Mouse (Mus musculus): Measurements from ENCODE around the gene Zfx. TPM values are rescaled to one million over a fixed set of nuclear protein-coding genes. Genes with fewer than 3 reads are reported as not detected.
A peak's percentile ranks its signal among the peaks of the same experiment; 100 is the strongest.

Gene Zfx
- 10 to 100 TPM; 37.2 to 37.6 TPM for total RNA-seq (2021)
- long read RNA-seq, experiment 1, full-length matches to known transcripts, result 5 of 8 reads
- long read RNA-seq, experiment 1, partial matches to known transcripts, result 0 of 8 reads
- long read RNA-seq, experiment 1, other reads (novel, unspliced or antisense), result 3 of 8 reads
- long read RNA-seq, experiment 2, full-length matches to known transcripts, result 4 of 7 reads
- long read RNA-seq, experiment 2, partial matches to known transcripts, result 0 of 7 reads
- long read RNA-seq, experiment 2, other reads (novel, unspliced or antisense), result 3 of 7 reads

DNA sequence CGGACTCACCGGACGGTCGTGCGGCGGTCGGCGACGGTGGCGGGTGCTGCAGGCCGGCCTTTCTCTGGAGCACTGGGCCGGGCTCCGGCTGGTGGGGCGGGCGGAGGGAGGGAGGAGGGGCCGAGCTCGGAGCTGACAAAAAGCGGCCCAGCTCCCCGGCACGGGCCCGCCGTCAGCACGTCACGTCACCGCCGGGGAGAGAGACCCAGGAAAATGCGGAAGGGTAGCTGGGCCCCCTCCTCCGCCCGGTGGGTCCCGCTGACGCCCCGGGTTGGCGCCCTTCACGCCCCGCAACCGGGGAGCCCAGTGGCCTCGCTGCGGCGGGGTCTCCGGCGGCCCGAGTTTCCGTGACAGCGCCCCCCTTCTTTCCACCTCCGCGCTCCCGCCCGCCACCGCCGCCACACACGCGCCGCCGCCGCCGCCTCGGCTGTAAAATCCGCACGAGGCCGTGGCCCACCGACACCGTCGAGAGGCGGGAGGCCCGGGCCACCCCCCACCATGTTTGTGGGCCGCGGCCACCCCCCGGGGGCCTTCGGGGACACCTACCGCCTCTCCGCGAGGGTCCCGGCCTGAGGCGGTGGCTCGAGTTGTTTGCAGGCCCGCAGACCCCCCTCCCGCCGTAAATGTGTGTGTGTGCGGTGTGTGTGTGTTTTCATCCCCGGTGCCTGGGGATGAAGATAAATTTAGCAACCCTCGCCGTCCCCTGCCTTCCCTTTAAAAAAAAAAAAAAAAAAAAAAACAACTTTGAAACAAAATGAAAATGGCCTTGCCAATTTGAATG lies at the start of gene Zfx:
Gene Zfx (minus strand): TSS at position 644 of the 781 bp plus-strand sequence.
- Histone ChIP-seq H3K27ac (peak within 1 kb of the TSS; percentile 96), H3K4me3 (peak within 1 kb of the TSS; percentile 65)
- TF ChIP-seq CTCF (IDR thresholded peaks at IDR 0.05), result no peak; the same call in 1 of the 2 replicates
- intact Hi-C loops (cut with DNase I), result no loop called here
- peak; percentile 52 to 61 for DNase-seq (ENCODE audit: extremely low spot score in 1 of 2, low spot score in 2 of 2)

DNA sequence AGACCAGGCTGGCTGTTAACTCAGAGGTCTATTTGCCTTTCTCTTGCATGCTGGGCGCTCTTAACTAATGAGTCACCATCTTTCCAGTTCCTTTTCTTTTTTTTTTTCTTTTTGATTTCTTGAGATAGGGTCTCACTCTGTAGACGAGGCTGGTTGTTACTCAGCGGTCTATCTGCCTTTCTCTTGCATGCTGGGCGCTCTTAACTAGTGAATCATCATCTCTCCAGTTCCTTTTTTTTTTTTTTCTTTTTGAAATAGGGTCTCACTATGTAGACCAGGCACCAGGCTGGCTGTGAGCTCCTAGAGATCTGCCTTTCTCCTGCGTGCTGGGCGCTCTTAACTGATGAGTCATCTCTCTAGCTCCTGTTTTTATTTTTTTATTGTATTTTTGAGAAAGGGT lies 45.8 kb upstream of the Zfx start:
- TF ChIP-seq CTCF (IDR thresholded peaks at IDR 0.05), result no peak

GRCm38 (mm10) chrX:94152251-94152830 lies 28.8 kb upstream of the Zfx start:
- Histone ChIP-seq H3K27ac (no peak overlapping the region), H3K4me3 (no peak overlapping the region)
- DNase-seq (ENCODE audit: extremely low spot score in 1 of 2, low spot score in 2 of 2), result no peak
- intact Hi-C loops (cut with DNase I), result no loop called here
- no peak for TF ChIP-seq CTCF (IDR thresholded peaks at IDR 0.05)

More for the DNA sequence above, 45.8 kb upstream of the Zfx start:
- no peak for DNase-seq (ENCODE audit: extremely low spot score in 1 of 2, low spot score in 2 of 2)
- Histone ChIP-seq H3K27ac (no peak overlapping the region), H3K4me3 (no peak overlapping the region)
- intact Hi-C loops (cut with DNase I), result no loop called here

- intact Hi-C loops (cut with DNase I), result no loop called here
- Histone ChIP-seq H3K4me3 (no peak overlapping the region), H3K27ac (no peak overlapping the region)
- TF ChIP-seq CTCF (IDR thresholded peaks at IDR 0.05), result no peak
- DNase-seq (ENCODE audit: extremely low spot score in 1 of 2, low spot score in 2 of 2), result no peak
Measured at GRCm38 (mm10) chrX:94150471-94150870, 27.0 kb upstream of the Zfx start.

- no peak for TF ChIP-seq CTCF (IDR thresholded peaks at IDR 0.05)
- no peak overlapping the region for H3K27ac ChIP-seq
- no peak overlapping the region for H3K4me3 ChIP-seq
- no peak for DNase-seq (ENCODE audit: extremely low spot score in 1 of 2, low spot score in 2 of 2)
- intact Hi-C loops (cut with DNase I), result no loop called here
Measured at GRCm38 (mm10) chrX:94142004-94142771, 18.7 kb upstream of the Zfx start.

DNA sequence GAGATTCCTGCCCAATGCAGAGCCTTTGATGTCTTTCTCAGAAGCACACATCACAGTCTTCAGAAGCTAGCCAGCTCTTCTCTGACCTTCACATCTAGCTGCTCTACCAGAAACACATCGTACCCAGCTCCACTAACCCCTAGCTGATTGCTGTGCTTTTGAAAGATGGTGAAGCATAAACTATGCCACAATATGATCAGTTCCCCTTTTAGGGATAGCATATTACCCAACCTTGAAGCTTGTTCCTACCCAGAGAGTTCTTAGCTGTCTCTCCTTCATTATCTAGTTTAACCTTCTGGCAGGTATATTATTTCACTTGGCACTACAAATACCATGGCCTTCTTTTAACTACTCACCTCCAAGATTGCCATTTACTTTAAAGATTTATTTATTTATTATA lies 16.6 kb upstream of the Zfx start:
- Histone ChIP-seq H3K4me3 (no peak overlapping the region), H3K27ac (no peak overlapping the region)
- no peak for DNase-seq (ENCODE audit: extremely low spot score in 1 of 2, low spot score in 2 of 2)
- no peak for TF ChIP-seq CTCF (IDR thresholded peaks at IDR 0.05)
- intact Hi-C loops (cut with DNase I), result no loop called here

DNA sequence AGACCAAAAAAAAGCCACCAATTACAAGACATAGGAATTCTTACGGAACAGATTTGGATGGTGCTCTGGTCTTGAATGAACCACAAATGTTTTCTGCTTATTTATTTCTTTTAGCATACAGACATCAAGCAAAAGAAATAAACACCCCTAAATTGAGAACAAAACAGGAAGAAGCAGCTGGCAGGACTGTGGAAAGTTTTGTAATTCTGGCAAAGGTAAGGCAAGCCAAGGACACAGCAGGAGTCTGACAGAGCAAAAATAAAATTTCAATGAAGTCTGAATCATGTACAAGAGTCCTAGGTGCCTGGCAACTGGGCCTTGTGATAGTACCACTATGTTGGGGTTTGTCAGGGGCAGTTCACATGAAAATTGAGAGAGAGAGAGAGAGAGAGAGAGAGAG lies 14.8 kb upstream of the Zfx start:
- intact Hi-C loops (cut with DNase I), result no loop called here
- DNase-seq (ENCODE audit: extremely low spot score in 1 of 2, low spot score in 2 of 2), result no peak
- Histone ChIP-seq H3K27ac (no peak overlapping the region), H3K4me3 (no peak overlapping the region)
- no peak for TF ChIP-seq CTCF (IDR thresholded peaks at IDR 0.05)

DNA sequence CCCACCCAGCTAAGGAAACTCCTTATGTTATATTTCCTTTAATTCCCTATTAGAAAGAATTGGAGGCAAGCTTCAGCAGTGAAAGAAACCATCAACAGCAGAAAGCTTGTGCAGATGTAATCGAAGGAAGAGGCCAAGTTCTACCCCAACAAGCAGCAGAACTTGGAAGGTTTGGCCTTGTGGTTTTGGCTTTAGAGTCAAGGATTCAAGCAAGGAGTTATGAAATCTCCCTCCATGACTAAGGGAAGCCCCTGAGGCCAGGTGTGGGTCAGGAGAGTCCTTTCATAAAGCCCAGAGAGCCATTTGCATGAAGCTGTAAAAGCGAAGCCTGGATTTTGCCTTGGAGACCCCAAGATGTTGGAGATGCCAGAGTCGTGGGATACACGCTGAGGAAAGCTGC lies 11.6 kb upstream of the Zfx start:
- TF ChIP-seq CTCF (IDR thresholded peaks at IDR 0.05), result no peak
- Histone ChIP-seq H3K4me3 (no peak overlapping the region), H3K27ac (no peak overlapping the region)
- no peak for DNase-seq (ENCODE audit: extremely low spot score in 1 of 2, low spot score in 2 of 2)
- intact Hi-C loops (cut with DNase I), result no loop called here

DNA sequence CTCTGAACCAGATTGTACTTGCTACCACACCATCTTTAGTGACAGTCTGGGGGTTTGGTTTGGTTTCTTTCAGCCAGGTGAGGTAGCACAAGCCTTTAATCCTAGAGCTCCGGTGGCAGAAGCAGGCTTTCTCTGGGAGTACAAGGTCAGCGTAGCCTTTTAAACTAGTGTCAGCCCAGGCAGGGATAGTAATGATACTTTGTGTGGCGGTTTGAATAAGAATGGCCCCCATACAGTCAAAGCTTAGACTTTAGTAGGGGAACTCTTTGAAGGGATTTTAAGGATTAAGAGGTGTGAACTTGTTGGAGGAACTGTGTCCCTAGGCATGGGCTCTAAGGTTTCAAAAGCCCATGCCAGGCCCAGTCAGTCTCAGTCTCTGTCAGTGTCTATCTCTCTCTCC lies 10.0 kb upstream of the Zfx start:
- intact Hi-C loops (cut with DNase I), result no loop called here

DNA sequence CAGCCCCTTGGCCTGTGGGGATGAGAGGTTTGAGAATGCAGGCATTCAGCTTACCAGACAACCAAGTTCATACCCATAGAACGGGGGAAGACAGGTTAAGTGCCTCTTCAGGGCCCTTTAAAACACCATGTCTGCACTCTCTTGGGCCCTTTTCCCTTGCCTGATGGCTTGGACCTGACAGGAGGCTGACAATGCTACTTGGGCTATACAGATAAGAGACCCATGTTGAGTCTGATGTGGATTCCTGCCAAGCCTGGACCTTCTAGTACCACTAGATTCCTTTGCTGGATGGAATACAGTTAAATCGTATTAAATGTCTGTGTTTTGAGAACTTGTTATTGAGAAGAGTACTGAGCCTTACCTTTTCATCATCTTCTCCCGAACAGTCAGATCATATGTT lies 8.7 kb upstream of the Zfx start:
- Histone ChIP-seq H3K4me3 (no peak overlapping the region), H3K27ac (no peak overlapping the region)
- no peak for TF ChIP-seq CTCF (IDR thresholded peaks at IDR 0.05)
- intact Hi-C loops (cut with DNase I), result no loop called here
- DNase-seq (ENCODE audit: extremely low spot score in 1 of 2, low spot score in 2 of 2), result no peak

More for the DNA sequence above, 10.0 kb upstream of the Zfx start:
- DNase-seq (ENCODE audit: extremely low spot score in 1 of 2, low spot score in 2 of 2), result no peak
- Histone ChIP-seq H3K4me3 (no peak overlapping the region), H3K27ac (no peak overlapping the region)
- no peak for TF ChIP-seq CTCF (IDR thresholded peaks at IDR 0.05)

GRCm38 (mm10) chrX:94129712-94130111 lies 6.2 kb upstream of the Zfx start:
- H3K4me3 ChIP-seq, result no peak overlapping the region
- intact Hi-C loops (cut with DNase I), result no loop called here
- no peak for DNase-seq (ENCODE audit: extremely low spot score in 1 of 2, low spot score in 2 of 2)
- TF ChIP-seq CTCF (IDR thresholded peaks at IDR 0.05), result peak; percentile 1
- no peak overlapping the region for H3K27ac ChIP-seq

DNA sequence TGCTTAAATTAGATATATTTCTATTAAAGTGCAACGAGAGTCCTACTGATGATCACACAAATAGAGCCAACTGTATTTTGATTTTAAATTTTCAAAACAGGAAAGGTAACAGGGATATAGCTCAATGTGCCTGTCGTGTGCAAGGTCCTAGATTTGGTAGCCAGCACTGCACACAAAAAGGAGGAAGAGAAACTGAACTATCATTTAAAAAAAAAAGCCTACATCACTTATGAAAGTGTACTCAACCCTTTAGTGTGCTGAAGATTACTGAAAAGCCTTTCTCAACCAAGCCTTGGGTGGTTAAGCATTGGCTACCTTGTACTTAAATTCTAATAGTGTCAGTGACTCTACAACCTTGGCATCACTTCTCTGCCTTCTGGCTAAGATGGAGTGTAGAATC lies 2.4 kb upstream of the Zfx start:
- TF ChIP-seq CTCF (IDR thresholded peaks at IDR 0.05), result no peak
- H3K4me3 ChIP-seq, result no peak overlapping the region
- no peak for DNase-seq (ENCODE audit: extremely low spot score in 1 of 2, low spot score in 2 of 2)
- intact Hi-C loops (cut with DNase I), result no loop called here
- H3K27ac ChIP-seq, result no peak overlapping the region
